Mouse (Mus musculus) G1E (cell line): Measurements from ENCODE around the gene Iqcn. TPM values are rescaled to one million over a fixed set of nuclear protein-coding genes. Genes with fewer than 3 reads are reported as not detected.
A peak's percentile ranks its signal among the peaks of the same experiment; 100 is the strongest.

Experiments
- ATAC-seq: 2 replicates; pipeline ENCODE4 v1.8.0; 2016; ENCODE audit warnings: mild to moderate bottlenecking; ENCODE audit not compliant: insufficient number of reproducible peaks, poor library complexity, low FRiP score, severe bottlenecking; ENCODE audit errors: extremely low read depth
- DNase-seq: peaks from one replicate; pipeline ENCODE4 v3.0.0; 2012; ENCODE audit warnings: low spot score
- H3K27me3 ChIP-seq: 2 replicates; pipeline ENCODE4 v1.6.1; 2012; ENCODE audit warnings: mild to moderate bottlenecking, low read length, inconsistent platforms; ENCODE audit not compliant: insufficient read depth
- H3K36me3 ChIP-seq: replicated peaks from 2 replicates; pipeline ENCODE3; 2012; ENCODE audit warnings: mild to moderate bottlenecking, inconsistent platforms
- H3K4me1 ChIP-seq: 2 replicates; pipeline ENCODE4 v1.6.1; 2012; ENCODE audit warnings: low read depth, low read length, inconsistent platforms, mixed read lengths; ENCODE audit not compliant: insufficient read depth
- H3K4me3 ChIP-seq: 2 replicates; pipeline ENCODE4 v1.5.1; 2012; ENCODE audit warnings: low read depth, mild to moderate bottlenecking, inconsistent platforms, low read length, moderate library complexity, mixed read lengths
- H3K9me3 ChIP-seq: replicated peaks from 2 replicates; pipeline ENCODE4 v1.6.1; 2012; ENCODE audit warnings: inconsistent platforms
- CTCF ChIP-seq: IDR thresholded peaks from 2 replicates; pipeline ENCODE4 v1.5.1; 2012; ENCODE audit warnings: low read depth, low read length, inconsistent platforms, mixed read lengths
- GATA1 ChIP-seq: IDR thresholded peaks from 2 replicates; pipeline ENCODE4 v1.6.1; 2012; ENCODE audit warnings: borderline replicate concordance, low read length, inconsistent platforms, mixed read lengths
- GATA2 ChIP-seq: IDR thresholded peaks from 2 replicates; pipeline ENCODE4 v1.6.1; 2012; ENCODE audit warnings: low read depth, low read length, inconsistent platforms, borderline replicate concordance
- POLR2AphosphoS5 ChIP-seq: IDR thresholded peaks from 2 replicates; pipeline ENCODE4 v1.6.1; 2012; ENCODE audit warnings: low read depth, low read length, inconsistent platforms; ENCODE audit not compliant: insufficient replicate concordance
- TAL1 ChIP-seq: conservative IDR thresholded peaks from 2 replicates; pipeline ENCODE4 v1.6.1; 2012; ENCODE audit warnings: low read depth, low read length, inconsistent platforms, mixed read lengths
- polyA plus RNA-seq: library from polyadenylated mRNA; stranded (reverse); fragments of >175 nt; gene quantifications from 2 replicates; pipeline ENCODE4 v1.2.3, GENCODE M21; 2012
- total RNA-seq, 2 experiments: library from RNA; stranded (forward) in 1 of 2; stranded (reverse) in 1 of 2; fragments of 200-1000 nt in 1 of 2; fragments of >200 nt in 1 of 2; fragmentation: Nextera tagmentation in 1 of 2; gene quantifications; 2 replicates each; pipeline ENCODE4 v1.2.3; 2014 to 2017

Iqcn gene
- total and polyA plus RNA-seq, 3 experiments, result 0.05 TPM; not detected in 2

DNA sequence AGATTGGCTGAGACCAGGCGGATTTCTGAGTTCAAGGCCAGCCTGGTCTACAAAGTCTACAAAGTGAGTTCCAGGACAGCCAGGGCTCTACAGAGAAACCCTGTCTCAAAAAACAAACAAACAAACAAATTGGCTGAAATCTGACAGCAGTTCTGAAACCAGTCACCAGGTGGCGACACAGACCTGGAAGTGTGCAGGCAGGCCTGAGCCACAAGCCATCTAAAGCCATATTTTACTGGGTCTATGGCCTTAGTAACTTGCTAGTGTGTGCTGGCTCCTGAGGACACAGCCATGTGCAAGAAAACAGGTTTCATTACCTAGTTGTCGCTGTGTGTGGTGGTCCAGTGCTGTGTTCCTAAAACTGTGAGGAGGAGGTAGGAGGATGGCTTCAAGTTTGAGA, 17.5 kb downstream of the Iqcn start:
- TF ChIP-seq TAL1, result no peak
- no peak for TF ChIP-seq POLR2AphosphoS5
- peak; percentile 54 for TF ChIP-seq CTCF
- H3K4me3 ChIP-seq, result no peak overlapping the region
- no peaks in the 10 kb centered on the region for H3K36me3 ChIP-seq
- H3K9me3 ChIP-seq, result no peaks in the 10 kb centered on the region
- ATAC-seq (no peak), DNase-seq (peak; percentile 38)
- H3K4me1 ChIP-seq, result peaks cover 23% of the 10 kb centered on the region
- peaks cover 46% of the 10 kb centered on the region for H3K27me3 ChIP-seq

DNA sequence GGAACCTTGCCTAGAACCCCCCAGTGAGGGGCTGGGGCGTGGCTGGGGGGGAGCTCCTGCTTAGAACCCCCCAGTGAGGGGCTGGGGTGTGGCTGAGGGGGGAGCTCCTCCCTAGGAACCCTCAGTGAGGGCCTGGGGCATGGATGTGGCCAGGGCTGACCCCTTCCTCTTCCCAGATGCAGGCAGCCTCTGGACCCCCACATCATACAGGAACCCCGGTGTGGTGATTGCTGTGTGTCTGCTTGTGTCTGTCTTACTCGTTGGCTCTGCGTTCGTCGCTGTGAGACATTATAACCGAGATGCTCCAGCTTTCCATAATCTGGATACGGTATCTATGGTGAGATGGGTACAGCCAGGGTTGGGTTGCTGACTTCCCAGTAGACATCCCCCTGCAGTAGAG, 18.3 kb downstream of the Iqcn start:
- TF ChIP-seq TAL1, result no peak
- TF ChIP-seq GATA2, result no peak
- no peak for TF ChIP-seq GATA1
- TF ChIP-seq POLR2AphosphoS5, result no peak
- TF ChIP-seq CTCF, result no peak
- H3K27me3 ChIP-seq, result peaks cover 50% of the 10 kb centered on the region
- no peak overlapping the region for H3K4me3 ChIP-seq
- DNase-seq, result no peak
- no peak for ATAC-seq
- no peaks in the 10 kb centered on the region for H3K9me3 ChIP-seq
- no peaks in the 10 kb centered on the region for H3K36me3 ChIP-seq
- peaks cover 23% of the 10 kb centered on the region for H3K4me1 ChIP-seq

- no peak for TF ChIP-seq POLR2AphosphoS5
- no peak for TF ChIP-seq GATA2
- TF ChIP-seq TAL1, result no peak
- TF ChIP-seq GATA1, result no peak
- TF ChIP-seq CTCF, result no peak
- H3K9me3 ChIP-seq, result no peaks in the 10 kb centered on the region
- peaks cover 52% of the 10 kb centered on the region for H3K27me3 ChIP-seq
- no peaks in the 10 kb centered on the region for H3K36me3 ChIP-seq
- H3K4me1 ChIP-seq, result peaks cover 15% of the 10 kb centered on the region
- no peak for ATAC-seq
- no peak within 1 kb of the TSS for H3K4me3 ChIP-seq
- DNase-seq, result no peak
These were observed 20.4 kb downstream of the Iqcn start, which contains the start of gene Pde4c for GRCm38 (mm10) chr8:70723486-70724210. Gene Pde4c, plus strand, starts transcription at chr8:70723720.

- Histone ChIP-seq H3K36me3 (no peaks in the 10 kb centered on the region), H3K4me1 (peaks cover 15% of the 10 kb centered on the region), H3K9me3 (no peaks in the 10 kb centered on the region), H3K27me3 (peaks cover 57% of the 10 kb centered on the region), H3K4me3 (no peak overlapping the region)
- TF ChIP-seq POLR2AphosphoS5 (no peak), TAL1 (no peak), GATA2 (no peak), CTCF (no peak), GATA1 (no peak)
- ATAC-seq, result no peak
- no peak for DNase-seq
These were observed 21.0 kb downstream of the Iqcn start for GRCm38 (mm10) chr8:70724216-70724615.

DNA sequence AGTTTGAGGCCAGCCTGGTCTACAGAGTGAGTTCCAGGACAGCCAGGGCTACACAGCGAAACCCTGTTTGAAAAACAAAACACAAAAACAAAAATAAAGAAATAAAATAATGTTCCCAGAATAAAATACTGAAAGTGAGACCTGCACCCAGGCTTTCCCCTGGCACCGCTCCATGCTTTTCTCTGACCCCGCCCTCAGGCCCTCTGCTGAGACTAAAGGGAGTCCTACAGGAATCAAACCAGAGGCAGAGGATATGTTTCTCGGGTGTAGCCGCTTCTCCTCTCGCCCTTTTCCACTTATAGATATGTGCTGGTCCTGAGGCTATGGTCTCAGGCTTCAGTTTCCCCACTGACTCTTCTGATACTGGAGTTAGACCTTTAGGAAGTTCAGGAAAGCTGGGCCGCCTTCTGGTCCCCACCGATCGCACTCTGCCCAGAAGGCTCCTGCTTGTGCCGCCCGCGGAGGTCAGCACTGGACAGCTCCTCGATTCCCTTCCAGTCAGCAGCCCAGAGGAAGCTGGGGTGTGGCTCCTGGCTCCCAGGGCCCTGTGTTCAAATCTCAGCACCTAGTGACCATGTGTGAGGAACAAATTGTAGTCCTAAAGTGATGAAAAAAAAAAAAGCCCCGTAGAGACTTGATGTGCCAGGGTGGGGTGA, 22.7 kb downstream of the Iqcn start:
- Histone ChIP-seq H3K27me3 (peaks cover 65% of the 10 kb centered on the region), H3K9me3 (no peaks in the 10 kb centered on the region), H3K36me3 (no peaks in the 10 kb centered on the region), H3K4me1 (peaks cover 19% of the 10 kb centered on the region), H3K4me3 (no peak overlapping the region)
- TF ChIP-seq TAL1 (no peak), GATA1 (no peak), CTCF (no peak), GATA2 (no peak), POLR2AphosphoS5 (no peak)
- no peak for DNase-seq
- no peak for ATAC-seq

GRCm38 (mm10) chr8:70726721-70727120, 23.5 kb downstream of the Iqcn start:
- TF ChIP-seq POLR2AphosphoS5 (no peak), GATA1 (no peak), CTCF (no peak), TAL1 (no peak), GATA2 (no peak)
- Histone ChIP-seq H3K36me3 (no peaks in the 10 kb centered on the region), H3K27me3 (peaks cover 65% of the 10 kb centered on the region), H3K9me3 (no peaks in the 10 kb centered on the region), H3K4me1 (peaks cover 19% of the 10 kb centered on the region), H3K4me3 (no peak overlapping the region)
- ATAC-seq (no peak), DNase-seq (no peak)
